ENCODE assay signal across 10 mouse cellular contexts in genomic region chr4:144950327-144950711, GRCm38 (mm10). TPM values are rescaled to one million over a fixed set of nuclear protein-coding genes. Genes with fewer than 3 reads are reported as not detected.
DNase-seq lines count a peak whose midpoint lies in the region; ATAC-seq and TF ChIP-seq lines count a peak whose summit lies in the region.
"Had no signal": no experiment of that assay in that cellular context is flagged by ENCODE, and none has a peak within 500 bp of the region (broad histone marks: within the 10 kb centered on the region; RNA-seq: fewer than 3 reads in every experiment).

No protein-coding gene starts in this region.

- no peak overlapping the region for H3K4me2 ChIP-seq in heart, embryonic 11.5 days
- no peak overlapping the region for H3K4me2 ChIP-seq in lung, embryonic 16.5 days (ENCODE audit: low read depth, low read length)
- H3K4me2 ChIP-seq in intestine, embryonic 15.5 days (replicated peaks), result no peak overlapping the region
- H3K4me2 ChIP-seq in liver, postnatal 0 days (ENCODE audit: low read depth, low read length), result 0 out of 2 replicates have a peak overlapping the region, but pooled peaks have one; percentile 19

- H3K4me3 ChIP-seq in heart, embryonic 11.5 days (ENCODE audit: low read depth, low read length), result no peak overlapping the region
- H3K4me3 ChIP-seq in lung, embryonic 16.5 days (ENCODE audit: low read length), result no peak overlapping the region
- H3K4me3 ChIP-seq in intestine, embryonic 15.5 days (replicated peaks), result no peak overlapping the region
- no peak overlapping the region for H3K4me3 ChIP-seq in liver, postnatal 0 days (ENCODE audit: low read depth, low read length)

- no peaks in the 10 kb centered on the region for H3K27me3 ChIP-seq in heart, embryonic 11.5 days (ENCODE audit: control insufficient read depth, insufficient read depth, low read length)
- no peaks in the 10 kb centered on the region for H3K27me3 ChIP-seq in lung, embryonic 16.5 days (ENCODE audit: control insufficient read depth, insufficient read depth, low read depth, low read length)
- no peaks in the 10 kb centered on the region for H3K27me3 ChIP-seq in intestine, embryonic 15.5 days (replicated peaks)
- H3K27me3 ChIP-seq in liver, postnatal 0 days (ENCODE audit: insufficient read depth, low read length), result no peaks in the 10 kb centered on the region

- H3K9me3 ChIP-seq in heart, embryonic 11.5 days (replicated peaks; ENCODE audit: control insufficient read depth, low read length), result no peaks in the 10 kb centered on the region
- no peaks in the 10 kb centered on the region for H3K9me3 ChIP-seq in lung, embryonic 16.5 days (ENCODE audit: control insufficient read depth, low read length)
- no peaks in the 10 kb centered on the region for H3K9me3 ChIP-seq in intestine, embryonic 15.5 days
- H3K9me3 ChIP-seq in liver, postnatal 0 days (ENCODE audit: low read length), result no peaks in the 10 kb centered on the region

- no peaks in the 10 kb centered on the region for H3K36me3 ChIP-seq in heart, embryonic 11.5 days (ENCODE audit: control insufficient read depth, insufficient read depth, low read length)
- H3K36me3 ChIP-seq in lung, embryonic 16.5 days (ENCODE audit: control insufficient read depth, insufficient read depth, low read length), result no peaks in the 10 kb centered on the region
- no peaks in the 10 kb centered on the region for H3K36me3 ChIP-seq in intestine, embryonic 15.5 days
- H3K36me3 ChIP-seq in liver, postnatal 0 days (replicated peaks; ENCODE audit: insufficient read depth, low read length), result no peaks in the 10 kb centered on the region

- TF ChIP-seq EP300 in liver, postnatal 0 days (IDR thresholded peaks at IDR 0.05; ENCODE audit: low read depth), result no peak

- no peak for ATAC-seq in heart, embryonic 11.5 days (replicated peaks; ENCODE audit: insufficient number of reproducible peaks, low FRiP score, low TSS enrichment)
- no peak for ATAC-seq in lung, embryonic 16.5 days (ENCODE audit: low read depth)
- ATAC-seq in intestine, embryonic 15.5 days, result no peak
- no peak for ATAC-seq in liver, postnatal 0 days
- ATAC-seq in activated CD4-positive, CD25-positive, alpha-beta regulatory T cell, adult 4 months, result no peak
- ATAC-seq: forebrain, embryonic 14.5 days had no signal

- H3K4me1 ChIP-seq in heart, embryonic 11.5 days (ENCODE audit: control insufficient read depth, insufficient read depth, low read length), result peaks cover 25% of the 10 kb centered on the region
- peaks cover 26% of the 10 kb centered on the region for H3K4me1 ChIP-seq in lung, embryonic 16.5 days (replicated peaks; ENCODE audit: control insufficient read depth, insufficient read depth, low read length)
- H3K4me1 ChIP-seq in intestine, embryonic 15.5 days (replicated peaks), result peaks cover 21% of the 10 kb centered on the region
- peaks cover 46% of the 10 kb centered on the region for H3K4me1 ChIP-seq in liver, postnatal 0 days (ENCODE audit: insufficient read depth)

- intact Hi-C loops in heart, postnatal 14 days (cut with DNase I), result no loop called here
- intact Hi-C loops in left cerebral cortex, postnatal 25 days (cut with DNase I), result no loop called here

- H3K27ac ChIP-seq in heart, embryonic 11.5 days (ENCODE audit: low read depth, low read length), result peak overlapping the region; percentile 59
- peak overlapping the region; percentile 38 for H3K27ac ChIP-seq in lung, embryonic 16.5 days (ENCODE audit: low read length)
- H3K27ac ChIP-seq in intestine, embryonic 15.5 days, result 0 out of 2 replicates have a peak overlapping the region, but pooled peaks have one; percentile 2
- H3K27ac ChIP-seq in liver, postnatal 0 days (ENCODE audit: low read depth), result peak overlapping the region; percentile 37

- 62% methylated on average over 3 of the region's 3 CpGs for WGBS in heart, embryonic 11.5 days (ENCODE audit: insufficient replicate concordance)
- 44% methylated on average over 3 of the region's 3 CpGs for WGBS in lung, embryonic 16.5 days
- 52% methylated on average over 3 of the region's 3 CpGs for WGBS in intestine, embryonic 15.5 days
- 73% methylated on average over 3 of the region's 3 CpGs for WGBS in liver, postnatal 0 days (ENCODE audit: insufficient replicate concordance)

- H3K9ac ChIP-seq in heart, embryonic 11.5 days (ENCODE audit: low read depth, low read length), result no peak overlapping the region
- no peak overlapping the region for H3K9ac ChIP-seq in lung, embryonic 16.5 days (ENCODE audit: low read length)
- H3K9ac ChIP-seq in intestine, embryonic 15.5 days, result no peak overlapping the region
- H3K9ac ChIP-seq in liver, postnatal 0 days (replicated peaks), result peak overlapping the region; percentile 35

- no peak for DNase-seq in heart, postnatal 14 days
- DNase-seq in lung, adult 18-20 months, result no peak
- no peak for DNase-seq in liver, postnatal 0 days
- no peak for DNase-seq in left cerebral cortex, postnatal 25 days (ENCODE audit: low spot score in 2 of 2)
- DNase-seq: thymus, postnatal 36 days had no signal

- no peak for TF ChIP-seq CTCF in liver, postnatal 0 days (IDR thresholded peaks at IDR 0.05; ENCODE audit: low read depth)

RNA-seq across cellular contexts. Expression of gene Dhrs3, which starts 57.7 kb away (rescaled TPM):
- 17.4 and 20.5 TPM in 2 replicates for polyA plus RNA-seq in heart, embryonic 11.5 days (2014; fragmentation: Nextera tagmentation; extraction: Ambion mirVana)
- total RNA-seq in heart, postnatal 14 days (2021), result 100 to 1,000 TPM; 102 to 105 TPM
- 67.6 and 77.3 TPM in 2 replicates for polyA plus RNA-seq in lung, embryonic 16.5 days (2015; fragmentation: Nextera tagmentation; extraction: Ambion mirVana)
- polyA plus RNA-seq in intestine, embryonic 15.5 days (2015; fragmentation: Nextera tagmentation; extraction: Ambion mirVana), result 109 and 115 TPM in 2 replicates
- polyA plus RNA-seq in liver, postnatal 0 days (2015; fragmentation: Nextera tagmentation; extraction: Ambion mirVana), result 49.8 and 52.8 TPM in 2 replicates
- 10 to 100 TPM; 46.8 to 47.3 TPM for polyA plus RNA-seq in activated CD4-positive, CD25-positive, alpha-beta regulatory T cell, adult 4 months (2017; shearing (Covaris generic))
- total RNA-seq in left cerebral cortex, postnatal 25 days (2021), result 10 to 100 TPM; 29.6 to 35.8 TPM

Comparison
In these comparisons a context has a peak if more than half of its experiments do, and no peak if none do; other contexts are left out.
1. H3K27ac ChIP-seq: peak in every context shown above with its lines; median percentile 59 in heart, embryonic 11.5 days; 38 in lung, embryonic 16.5 days; 37 in liver, postnatal 0 days; 2 in intestine, embryonic 15.5 days.